Mouse (Mus musculus) liver, embryonic 11.5 days (tissue): ENCODE results near the gene 1520401A03Rik. TPM values are rescaled to one million over a fixed set of nuclear protein-coding genes. Genes with fewer than 3 reads are reported as not detected.

Source experiments
- ATAC-seq: fragments of 200-750 bp; cut with Nextera tagmentation; replicated peaks from 2 replicates; pipeline ENCODE4 v1.8.0; 2017; ENCODE audit warnings: moderate number of reproducible peaks, mild to moderate bottlenecking, moderate TSS enrichment, moderate library complexity; ENCODE audit not compliant: low FRiP score
- DNase-seq: peaks from one replicate; pipeline ENCODE4 v3.0.0-alpha.2; 2017; ENCODE audit warnings: low spot score
- H3K27ac ChIP-seq: fragments of 300-500 bp; sonication (generic); 2 replicates; pipeline ENCODE4 v1.5.1; 2014; ENCODE audit warnings: mild to moderate bottlenecking, low read depth, low read length, control low read depth
- H3K27me3 ChIP-seq: fragments of 300-500 bp; sonication (generic); replicated peaks from 2 replicates; pipeline ENCODE4 v1.6.1; 2014; ENCODE audit warnings: low read length, mixed read lengths; ENCODE audit not compliant: control insufficient read depth, insufficient read depth
- H3K36me3 ChIP-seq: fragments of 300-500 bp; sonication (generic); 2 replicates; pipeline ENCODE4 v1.6.1; 2014; ENCODE audit warnings: mild to moderate bottlenecking, low read length, moderate library complexity, mixed read lengths; ENCODE audit not compliant: control insufficient read depth, insufficient read depth
- H3K4me1 ChIP-seq: fragments of 300-500 bp; sonication (generic); replicated peaks from 2 replicates; pipeline ENCODE4 v1.6.1; 2014; ENCODE audit warnings: low read length, mixed read lengths; ENCODE audit not compliant: control insufficient read depth, insufficient read depth
- H3K4me2 ChIP-seq: fragments of 300-500 bp; sonication (generic); 2 replicates; pipeline ENCODE4 v1.6.1; 2014; ENCODE audit warnings: mild to moderate bottlenecking, control low read depth, moderate library complexity
- H3K4me3 ChIP-seq: fragments of 300-500 bp; sonication (generic); 2 replicates; pipeline ENCODE4 v1.5.1; 2014; ENCODE audit warnings: low read depth, low read length, control low read depth
- H3K9ac ChIP-seq: fragments of 300-500 bp; sonication (generic); 2 replicates; pipeline ENCODE4 v1.6.1; 2014; ENCODE audit warnings: low read depth, low read length, control low read depth
- H3K9me3 ChIP-seq: fragments of 300-500 bp; sonication (generic); 2 replicates; pipeline ENCODE4 v1.6.1; 2016; ENCODE audit warnings: low read length, inconsistent platforms, mixed read lengths; ENCODE audit not compliant: control insufficient read depth
- WGBS: fragments of 180-500 bp; shearing (Covaris S2); extraction: QIAGEN DNeasy Blood & Tissue Kit; methylation state at CpG from one replicate; pipeline ENCODE4 v1.1.7; 2014; 5-methylcytosine and 5-hydroxymethylcytosine counted together
- polyA plus RNA-seq: library from polyadenylated mRNA; unstranded; fragments of >200 nt; fragmentation: Nextera tagmentation; extraction: Ambion mirVana; gene quantifications from 2 replicates; pipeline ENCODE4 v1.2.1, GENCODE M21; 2014

1520401A03Rik gene
- polyA plus RNA-seq, 1 experiment from 2014 or later = 0.11 TPM

- no peak overlapping the region for H3K9ac ChIP-seq
- H3K27ac ChIP-seq = no peak overlapping the region
- H3K27me3 ChIP-seq = no peaks in the 10 kb centered on the region
- H3K4me3 ChIP-seq = no peak overlapping the region
- peaks cover 21% of the 10 kb centered on the region; the same call in 1 of the 2 replicates for H3K36me3 ChIP-seq
- H3K4me2 ChIP-seq = no peak overlapping the region
- no peaks in the 10 kb centered on the region for H3K4me1 ChIP-seq
- WGBS = 88% methylated on average over 8 of the region's 8 CpGs
- no peaks in the 10 kb centered on the region for H3K9me3 ChIP-seq
- DNase-seq (no peak), ATAC-seq (no peak)
Observed at GRCm38 (mm10) chr17:23758801-23759200, 36.2 kb upstream of the 1520401A03Rik start.

- no peak overlapping the region for H3K27ac ChIP-seq
- 89% methylated on average over 9 of the region's 9 CpGs for WGBS
- no peak overlapping the region for H3K4me3 ChIP-seq
- no peak for DNase-seq
- H3K36me3 ChIP-seq = peaks cover 28% of the 10 kb centered on the region
- no peak overlapping the region for H3K4me2 ChIP-seq
- no peak overlapping the region for H3K9ac ChIP-seq
- H3K9me3 ChIP-seq = no peaks in the 10 kb centered on the region
- H3K27me3 ChIP-seq = no peaks in the 10 kb centered on the region
- H3K4me1 ChIP-seq = no peaks in the 10 kb centered on the region
- ATAC-seq = no peak
Observed at GRCm38 (mm10) chr17:23757581-23757980, 35.0 kb upstream of the 1520401A03Rik start.

- WGBS = 79% methylated on average over 13 of the region's 13 CpGs
- no peak for ATAC-seq
- H3K4me3 ChIP-seq = no peak overlapping the region
- no peak for DNase-seq
- no peaks in the 10 kb centered on the region for H3K9me3 ChIP-seq
- H3K27ac ChIP-seq = no peak overlapping the region
- no peaks in the 10 kb centered on the region for H3K4me1 ChIP-seq
- no peaks in the 10 kb centered on the region for H3K27me3 ChIP-seq
- no peak overlapping the region for H3K9ac ChIP-seq
- H3K36me3 ChIP-seq = peaks cover 32% of the 10 kb centered on the region
- no peak overlapping the region for H3K4me2 ChIP-seq
Observed at GRCm38 (mm10) chr17:23755689-23756088, 33.1 kb upstream of the 1520401A03Rik start.

GRCm38 (mm10) chr17:23749400-23750191, 27.0 kb upstream of the 1520401A03Rik start:
- DNase-seq (no peak), ATAC-seq (no peak)
- peaks cover 15% of the 10 kb centered on the region for H3K4me1 ChIP-seq
- H3K9me3 ChIP-seq = no peaks in the 10 kb centered on the region
- peaks cover 32% of the 10 kb centered on the region for H3K27me3 ChIP-seq
- H3K27ac ChIP-seq = no peak overlapping the region
- WGBS = 79% methylated on average over 11 of the region's 11 CpGs
- peak overlapping the region; percentile 25; the same call in 1 of the 2 replicates for H3K4me3 ChIP-seq
- H3K4me2 ChIP-seq = peak overlapping the region; percentile 42
- H3K36me3 ChIP-seq = peaks cover 11% of the 10 kb centered on the region
- H3K9ac ChIP-seq = no peak overlapping the region

GRCm38 (mm10) chr17:23748631-23749391, 26.2 kb upstream of the 1520401A03Rik start:
- H3K36me3 ChIP-seq = peaks cover 11% of the 10 kb centered on the region
- WGBS = 31% methylated on average over 10 of the region's 10 CpGs
- H3K27me3 ChIP-seq = peaks cover 40% of the 10 kb centered on the region
- DNase-seq = peak; percentile 62
- H3K27ac ChIP-seq = no peak overlapping the region
- peak overlapping the region; percentile 42 for H3K4me2 ChIP-seq
- H3K4me3 ChIP-seq = peak overlapping the region; percentile 25; the same call in 1 of the 2 replicates
- H3K9me3 ChIP-seq = no peaks in the 10 kb centered on the region
- ATAC-seq = no peak; the same call in 1 of the 2 replicates
- 0 out of 2 replicates have a peak overlapping the region, but pooled peaks have one; percentile 12 for H3K9ac ChIP-seq
- H3K4me1 ChIP-seq = peaks cover 15% of the 10 kb centered on the region

GRCm38 (mm10) chr17:23748026-23748425, 25.4 kb upstream of the 1520401A03Rik start:
- Histone ChIP-seq H3K36me3 (peaks cover 7% of the 10 kb centered on the region), H3K9me3 (no peaks in the 10 kb centered on the region), H3K9ac (no peak overlapping the region), H3K27ac (no peak overlapping the region), H3K27me3 (peaks cover 48% of the 10 kb centered on the region), H3K4me3 (no peak overlapping the region), H3K4me2 (no peak overlapping the region), H3K4me1 (peaks cover 15% of the 10 kb centered on the region)
- 23% methylated on average over 6 of the region's 6 CpGs for WGBS
- DNase-seq = no peak
- ATAC-seq = no peak

- DNase-seq = no peak
- H3K4me3 ChIP-seq = no peak overlapping the region
- H3K27me3 ChIP-seq = peaks cover 53% of the 10 kb centered on the region
- peaks cover 17% of the 10 kb centered on the region for H3K4me1 ChIP-seq
- no peak overlapping the region for H3K27ac ChIP-seq
- H3K36me3 ChIP-seq = peaks cover 2% of the 10 kb centered on the region; the same call in 1 of the 2 replicates
- 77% methylated on average over 3 of the region's 3 CpGs for WGBS
- no peaks in the 10 kb centered on the region for H3K9me3 ChIP-seq
- no peak overlapping the region for H3K4me2 ChIP-seq
- no peak for ATAC-seq
- H3K9ac ChIP-seq = no peak overlapping the region
Observed at GRCm38 (mm10) chr17:23747471-23747870, 24.9 kb upstream of the 1520401A03Rik start.

GRCm38 (mm10) chr17:23746767-23747166, 24.2 kb upstream of the 1520401A03Rik start:
- Histone ChIP-seq H3K9ac (no peak overlapping the region), H3K4me1 (peaks cover 20% of the 10 kb centered on the region), H3K4me2 (no peak overlapping the region), H3K4me3 (no peak overlapping the region), H3K27me3 (peaks cover 60% of the 10 kb centered on the region), H3K27ac (no peak overlapping the region), H3K36me3 (no peaks in the 10 kb centered on the region), H3K9me3 (no peaks in the 10 kb centered on the region)
- ATAC-seq (no peak), DNase-seq (no peak)
- WGBS = 67% methylated on average over 3 of the region's 3 CpGs
